In the genomic region with DNA sequence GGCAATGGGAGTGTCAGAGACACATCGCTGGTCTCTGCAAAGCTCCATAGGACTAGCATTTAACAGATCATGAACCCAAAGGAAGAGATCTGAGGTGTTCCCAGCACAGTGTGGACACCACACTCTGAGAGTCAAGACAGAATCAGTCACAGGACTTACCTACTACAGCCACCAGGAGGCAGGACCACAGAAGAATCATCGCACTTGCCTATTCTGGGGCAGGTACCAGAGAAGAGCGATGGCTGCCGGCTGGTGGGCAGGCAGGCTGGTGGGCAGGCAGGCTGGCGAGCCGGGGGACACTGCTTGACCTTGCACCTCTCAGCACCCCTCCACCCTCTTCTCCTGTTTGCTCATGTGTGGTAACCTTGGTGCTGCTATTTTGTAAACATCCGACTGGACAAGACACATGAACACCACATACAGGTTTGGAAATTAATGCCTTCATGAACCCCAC, we compare ENCODE assay signal across 14 mouse cellular contexts. TPM values are rescaled to one million over a fixed set of nuclear protein-coding genes. Genes with fewer than 3 reads are reported as not detected.
DNase-seq lines count a peak whose midpoint lies in the region; ATAC-seq and TF ChIP-seq lines count a peak whose summit lies in the region.
"Had no signal": no experiment of that assay in that cellular context is flagged by ENCODE, and none has a peak within 500 bp of the region (broad histone marks: within the 10 kb centered on the region; RNA-seq: fewer than 3 reads in every experiment).

A gene (minus strand): TSS at position 404 of the 454 bp plus-strand sequence.

- no peaks in the 10 kb centered on the region for H3K36me3 ChIP-seq in splenic B cell, adult 2 months (ENCODE audit: control insufficient read depth, insufficient read depth, low read length, poor library complexity, severe bottlenecking)
- H3K36me3 ChIP-seq: heart, embryonic 13.5 days; neural tube, embryonic 13.5 days had no signal

- no peak for TF ChIP-seq POLR2A in lung, adult 2 months (IDR thresholded peaks at IDR 0.05; ENCODE audit: borderline replicate concordance, extremely low read depth, low read depth, low read length)

- H3K4me1 ChIP-seq in lung, adult 2 months (ENCODE audit: control insufficient read depth, insufficient read depth, low read length), result no peaks in the 10 kb centered on the region

- WGBS in lung, adult 2 months, result 54% methylated on average over 7 of the region's 7 CpGs

- TF ChIP-seq CTCF in lung, adult 2 months (IDR thresholded peaks at IDR 0.05; ENCODE audit: insufficient read depth, low read length), result peak; percentile 36; the same call in 1 of the 2 replicates

- H3K4me3 ChIP-seq in lung, adult 2 months (replicated peaks; ENCODE audit: extremely low read depth, low read depth, low read length), result no peak within 1 kb of the TSS
- H3K4me3 ChIP-seq: heart, embryonic 13.5 days; neural tube, embryonic 13.5 days had no signal

- no peak for ATAC-seq in erythroblast, adult 5-6 weeks (replicated peaks; ENCODE audit: low FRiP score, poor library complexity, severe bottlenecking)

- no peaks in the 10 kb centered on the region for H3K27me3 ChIP-seq in splenic B cell, adult 2 months (ENCODE audit: control insufficient read depth, insufficient read depth, low read length, poor library complexity, severe bottlenecking)

- DNase-seq in embryo, embryonic 10 days (ENCODE audit: low spot score), result peak; percentile 43
- no peak for DNase-seq in embryo, embryonic 9.5 days (ENCODE audit: extremely low spot score)
- no peak for DNase-seq in lung, adult 2 months
- no peak for DNase-seq in lung, postnatal 14 days
- DNase-seq in R1 (ENCODE audit: low read depth, low spot score), result peak; percentile 65
- DNase-seq in splenic B cell, adult 2 months (ENCODE audit: low read depth, low spot score), result peak; percentile 19
- no peak for DNase-seq in spleen, postnatal 36 days (ENCODE audit: low spot score in 2 of 2)
- DNase-seq: adrenal gland, postnatal 14 days; kidney, adult 18-20 months had no signal

RNA-seq across cellular contexts. Expression of the gene that starts here (rescaled TPM):
- polyA plus RNA-seq in lung, adult 2 months (2012; rRNA removed), result not detected in 2 replicates
- total RNA-seq in erythroblast, adult 5-6 weeks (2015; ENCODE audit: low replicate concordance), result not detected in 2 replicates
- not detected in 2 replicates for total RNA-seq in erythroblast, adult 5-6 weeks (2017; ENCODE audit: low replicate concordance)
- polyA plus RNA-seq: C2C12, macrophage had no signal

Comparison
In these comparisons a context has a peak if more than half of its experiments do, and no peak if none do; other contexts are left out.
1. DNase-seq: peak in embryo, embryonic 10 days (single experiment), R1 (single experiment) and splenic B cell, adult 2 months (single experiment); none in embryo, embryonic 9.5 days (single experiment), lung, adult 2 months (single experiment), lung, postnatal 14 days (single experiment) and spleen, postnatal 36 days (0 of 2).